Mouse (Mus musculus): ENCODE results near the gene Cflar.

Gene Cflar

GRCm38 (mm10) chr1:58712076-58713061 lies 1.1 kb downstream of the Cflar start:
- DNase-seq (ENCODE audit: extremely low spot score, low read depth, low spot score): no peak

- no peak for DNase-seq (ENCODE audit: extremely low spot score, low read depth, low spot score)
These were observed 2.0 kb downstream of the Cflar start for GRCm38 (mm10) chr1:58713081-58713892.

- DNase-seq (ENCODE audit: extremely low spot score, low read depth, low spot score): no peak
These were observed 2.6 kb downstream of the Cflar start for GRCm38 (mm10) chr1:58713893-58714231.

- DNase-seq (ENCODE audit: extremely low spot score, low read depth, low spot score): no peak
These were observed 3.1 kb downstream of the Cflar start for GRCm38 (mm10) chr1:58714361-58714760.

- no peak for DNase-seq (ENCODE audit: extremely low spot score, low read depth, low spot score)
These were observed 4.2 kb downstream of the Cflar start for GRCm38 (mm10) chr1:58715536-58715935.

- DNase-seq (ENCODE audit: extremely low spot score, low read depth, low spot score): no peak
These were observed 5.0 kb downstream of the Cflar start for GRCm38 (mm10) chr1:58716162-58716882.

GRCm38 (mm10) chr1:58716883-58717220 lies 5.5 kb downstream of the Cflar start:
- DNase-seq (ENCODE audit: extremely low spot score, low read depth, low spot score): no peak

- no peak for DNase-seq (ENCODE audit: extremely low spot score, low read depth, low spot score)
These were observed 6.4 kb downstream of the Cflar start for GRCm38 (mm10) chr1:58717589-58718270.

GRCm38 (mm10) chr1:58719356-58719945 lies 8.1 kb downstream of the Cflar start:
- DNase-seq (ENCODE audit: extremely low spot score, low read depth, low spot score): no peak

GRCm38 (mm10) chr1:58720090-58720489 lies 8.8 kb downstream of the Cflar start:
- DNase-seq (ENCODE audit: extremely low spot score, low read depth, low spot score): no peak

- no peak for DNase-seq (ENCODE audit: extremely low spot score, low read depth, low spot score)
These were observed 9.7 kb downstream of the Cflar start for GRCm38 (mm10) chr1:58720988-58721387.

GRCm38 (mm10) chr1:58722115-58722938 lies 11.0 kb downstream of the Cflar start:
- DNase-seq (ENCODE audit: extremely low spot score, low read depth, low spot score): no peak

- DNase-seq (ENCODE audit: extremely low spot score, low read depth, low spot score): no peak
These were observed 11.9 kb downstream of the Cflar start for GRCm38 (mm10) chr1:58723062-58723808.

GRCm38 (mm10) chr1:58723809-58724405 lies 12.6 kb downstream of the Cflar start:
- no peak for DNase-seq (ENCODE audit: extremely low spot score, low read depth, low spot score)

- DNase-seq (ENCODE audit: extremely low spot score, low read depth, low spot score): no peak
These were observed 13.2 kb downstream of the Cflar start for GRCm38 (mm10) chr1:58724533-58724932.

GRCm38 (mm10) chr1:58725095-58725494 lies 13.8 kb downstream of the Cflar start:
- DNase-seq (ENCODE audit: extremely low spot score, low read depth, low spot score): no peak

GRCm38 (mm10) chr1:58725767-58726166 lies 14.5 kb downstream of the Cflar start:
- DNase-seq (ENCODE audit: extremely low spot score, low read depth, low spot score): no peak

- no peak for DNase-seq (ENCODE audit: extremely low spot score, low read depth, low spot score)
These were observed 15.9 kb downstream of the Cflar start for GRCm38 (mm10) chr1:58727019-58727746.
